Mouse (Mus musculus): ENCODE measurements at regions not wholly inside any gene's neighbourhood (a gene's known extent, or its start where the extent isn't known, plus 50 kb on each side); places are given as distances from the start of the nearest gene placed in this dataset.

GRCm38 (mm10) chr3:43783000-43783588 lies 1595.1 kb upstream of the Pcdh10 start:
- Histone ChIP-seq H3K27ac (replicated peaks) (no peak overlapping the region), H3K9me3 (no peaks in the 10 kb centered on the region), H3K9ac (no peak overlapping the region), H3K4me3 (no peak overlapping the region), H3K4me2 (no peak overlapping the region), H3K4me1 (replicated peaks) (no peaks in the 10 kb centered on the region), H3K27me3 (no peaks in the 10 kb centered on the region), H3K36me3 (no peaks in the 10 kb centered on the region)
- 0 out of 2 replicates have a peak, but pooled peaks have one; percentile 8 for ATAC-seq (ENCODE audit: low read depth)
- WGBS: 73% methylated on average over 4 of the region's 4 CpGs

DNA sequence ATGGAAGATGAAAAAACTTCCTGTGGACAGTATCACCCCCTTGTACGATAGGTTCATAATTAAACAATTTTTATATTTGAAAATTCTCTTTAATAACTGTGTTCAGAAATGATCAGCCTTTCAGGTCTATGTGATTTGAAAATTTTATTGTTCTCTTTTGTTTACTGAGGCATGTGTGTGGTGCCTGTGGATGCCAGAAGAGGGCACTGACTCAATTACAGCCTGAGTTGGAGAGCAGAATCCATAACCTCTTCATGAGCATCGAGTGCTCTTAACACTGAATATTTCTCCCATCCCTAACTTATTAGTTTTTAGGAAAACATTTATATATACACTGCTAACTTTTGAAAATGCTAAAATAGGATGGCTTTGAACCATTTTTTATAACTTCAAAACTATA lies 1594.0 kb upstream of the Pcdh10 start:
- Histone ChIP-seq H3K36me3 (no peaks in the 10 kb centered on the region), H3K4me2 (no peak overlapping the region), H3K9ac (no peak overlapping the region), H3K27ac (replicated peaks) (no peak overlapping the region), H3K27me3 (no peaks in the 10 kb centered on the region), H3K9me3 (no peaks in the 10 kb centered on the region), H3K4me3 (no peak overlapping the region), H3K4me1 (replicated peaks) (no peaks in the 10 kb centered on the region)
- WGBS: 83% methylated on average over 2 of the region's 2 CpGs
- ATAC-seq (ENCODE audit: low read depth): no peak

Data from neural tube, embryonic 13.5 days (tissue).